Mouse (Mus musculus) adrenal gland, adult 2 months (tissue): ENCODE results near the gene Map2k7. TPM values are rescaled to one million over a fixed set of nuclear protein-coding genes. Genes with fewer than 3 reads are reported as not detected.
A peak's percentile ranks its signal among the peaks of the same experiment; 100 is the strongest.
"Not testable (repeated sequence)": the region's sequence is repeated elsewhere in the genome, so short reads cannot be mapped to it uniquely, and the experiment has no call there.

Experiments
- DNase-seq: peaks from one replicate; pipeline ENCODE4 v3.0.0; 2021
- polyA plus RNA-seq: library from polyadenylated mRNA; depleted of rRNA; stranded (reverse); fragments of >200 nt; gene quantifications from 2 replicates; pipeline ENCODE4 v1.2.3, GENCODE M21; 2012
- total RNA-seq, 2 experiments: library from RNA; stranded (reverse); gene quantifications; 2 replicates each; pipeline ENCODE4 v1.2.3; 2021

Gene Map2k7
- total and polyA plus RNA-seq, 3 experiments = 72.0 to 93.2 (median 90.6) TPM

DNA sequence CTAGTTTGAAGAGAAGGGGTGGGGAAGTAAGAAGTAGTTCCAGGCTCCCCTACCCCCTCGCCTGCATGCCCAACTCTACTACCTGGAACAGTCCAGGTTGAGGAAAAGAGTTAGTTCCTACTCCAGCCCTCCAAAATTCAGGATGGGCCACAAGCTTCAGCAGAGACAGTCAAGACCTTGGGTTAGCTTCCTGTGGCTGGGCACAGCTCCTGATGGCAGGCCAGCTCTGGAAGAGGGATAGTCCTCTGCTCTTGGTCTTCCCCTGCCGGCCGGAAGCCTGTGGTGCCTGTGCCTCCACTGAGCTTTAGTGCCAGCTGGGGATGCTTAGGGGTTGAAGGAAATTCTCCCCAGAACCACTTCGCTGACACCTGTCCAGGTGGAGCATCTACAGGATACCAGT, 12.2 kb upstream of the Map2k7 start:
- DNase-seq = no peak

- peak; percentile 86 for DNase-seq
These were observed 11.7 kb upstream of the Map2k7 start, which contains the start of gene Lrrc8e for GRCm38 (mm10) chr8:4226739-4227347. Gene Lrrc8e, plus strand, starts transcription at chr8:4226827.

- no peak for DNase-seq
These were observed 10.6 kb upstream of the Map2k7 start for GRCm38 (mm10) chr8:4227919-4228318.

GRCm38 (mm10) chr8:4229784-4230183, 8.8 kb upstream of the Map2k7 start:
- DNase-seq = peak; percentile 13

DNA sequence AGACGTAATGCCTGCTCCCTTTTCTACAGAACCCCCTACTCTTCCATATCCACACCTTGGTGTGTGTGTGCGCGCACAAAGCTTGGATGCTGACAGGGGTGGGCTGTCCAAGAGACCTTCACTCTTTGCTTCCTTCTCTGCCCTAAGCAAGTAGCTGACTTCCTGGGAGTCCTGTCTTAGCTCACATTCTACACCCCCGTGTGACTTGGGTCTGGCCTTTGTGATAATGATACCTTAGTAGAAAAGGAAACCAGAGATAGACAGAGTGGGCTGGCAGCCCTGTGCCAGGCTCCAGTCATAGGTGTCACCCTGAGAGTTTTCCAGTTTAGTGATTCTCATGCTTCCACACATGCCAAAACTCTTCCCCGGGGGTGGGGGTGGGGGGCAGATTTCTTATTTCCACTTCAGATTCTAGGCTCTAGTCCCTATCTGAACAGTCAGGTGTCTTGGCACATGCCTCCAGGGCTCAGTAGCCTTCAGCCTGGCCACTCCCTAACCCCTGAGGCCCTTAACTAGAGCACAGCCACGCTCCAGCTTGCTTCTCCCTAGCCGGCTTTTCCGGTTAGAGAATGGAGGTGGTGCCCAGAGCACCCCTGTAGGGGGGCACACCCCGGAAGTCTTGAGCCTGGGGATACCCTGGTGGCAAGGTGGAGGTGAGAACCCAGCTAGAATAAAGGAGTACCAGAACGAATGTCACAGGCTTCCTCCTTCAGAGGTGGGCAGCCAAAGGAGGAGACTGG, 7.8 kb upstream of the Map2k7 start:
- DNase-seq = peak; percentile 4

GRCm38 (mm10) chr8:4237814-4238433, 616 bp upstream of the Map2k7 start:
- DNase-seq = peak; percentile 85

DNA sequence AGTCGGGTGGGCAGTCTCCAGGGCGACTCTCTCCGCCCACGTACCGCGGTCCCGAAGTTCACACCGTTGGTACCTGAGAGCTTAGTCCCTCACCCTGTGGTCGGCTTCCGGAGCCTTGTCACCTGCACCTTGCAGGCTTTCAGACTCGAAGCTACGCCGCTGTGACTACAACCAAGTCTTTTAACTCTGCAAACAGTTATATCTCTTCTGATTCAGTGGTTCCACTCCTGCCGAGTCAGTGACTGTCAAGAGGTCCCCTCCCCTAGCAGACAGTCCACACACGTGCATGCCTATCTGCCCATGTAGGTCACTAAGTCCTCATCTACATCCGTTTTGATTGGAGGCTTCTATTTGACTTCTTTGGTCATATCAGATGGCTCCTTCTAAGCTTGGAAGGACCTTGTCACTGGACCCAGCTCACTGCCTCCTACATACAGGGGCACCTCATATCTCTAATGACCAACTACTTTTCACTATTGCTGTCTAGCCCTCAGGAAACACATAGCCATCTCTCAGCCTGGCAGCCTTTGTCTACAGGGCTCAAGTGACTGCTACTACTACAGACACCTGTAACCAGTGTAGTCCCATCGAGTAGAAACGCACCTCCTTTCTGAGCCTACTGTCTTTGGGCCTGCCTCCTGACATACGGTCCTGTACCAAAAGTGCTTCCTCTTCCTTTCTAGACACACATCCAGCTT, 802 bp downstream of the Map2k7 start:
- no peak for DNase-seq

DNA sequence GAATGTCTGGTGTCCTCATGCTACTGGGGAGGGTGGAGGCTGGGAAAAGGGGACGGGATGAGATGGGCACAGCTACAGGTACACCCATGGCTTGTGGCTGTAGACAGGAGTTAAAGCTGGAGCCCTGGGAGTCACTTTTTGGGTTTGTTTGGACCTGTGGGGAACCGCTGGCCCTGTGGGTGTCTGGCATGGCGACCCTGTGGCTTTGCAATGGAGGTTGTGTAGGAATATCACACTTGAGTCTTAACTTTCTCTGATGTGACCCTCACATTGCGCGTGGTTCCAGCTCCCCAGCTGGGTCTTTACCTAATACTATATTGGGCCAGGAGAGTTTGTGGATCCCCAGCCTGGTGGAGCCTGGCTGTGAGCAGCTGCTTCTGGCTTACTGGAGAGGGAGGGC, 6.5 kb downstream of the Map2k7 start:
- no peak for DNase-seq

DNA sequence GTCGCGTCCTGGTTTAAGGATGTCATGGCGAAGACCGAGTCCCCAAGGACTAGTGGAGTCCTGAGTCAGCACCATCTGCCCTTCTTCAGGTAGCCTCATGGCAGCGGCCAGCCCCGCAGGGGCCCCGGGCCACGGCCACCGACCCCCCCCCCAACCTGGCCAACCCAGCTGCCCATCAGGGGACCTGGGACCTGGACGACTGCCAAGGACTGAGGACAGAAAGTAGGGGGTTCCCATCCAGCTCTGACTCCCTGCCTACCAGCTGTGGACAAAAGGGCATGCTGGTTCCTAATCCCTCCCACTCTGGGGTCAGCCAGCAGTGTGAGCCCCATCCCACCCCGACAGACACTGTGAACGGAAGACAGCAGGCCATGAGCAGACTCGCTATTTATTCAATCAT, 7.2 kb downstream of the Map2k7 start:
- no peak for DNase-seq

- DNase-seq = no peak
These were observed 8.7 kb downstream of the Map2k7 start for GRCm38 (mm10) chr8:4247241-4247640.

DNA sequence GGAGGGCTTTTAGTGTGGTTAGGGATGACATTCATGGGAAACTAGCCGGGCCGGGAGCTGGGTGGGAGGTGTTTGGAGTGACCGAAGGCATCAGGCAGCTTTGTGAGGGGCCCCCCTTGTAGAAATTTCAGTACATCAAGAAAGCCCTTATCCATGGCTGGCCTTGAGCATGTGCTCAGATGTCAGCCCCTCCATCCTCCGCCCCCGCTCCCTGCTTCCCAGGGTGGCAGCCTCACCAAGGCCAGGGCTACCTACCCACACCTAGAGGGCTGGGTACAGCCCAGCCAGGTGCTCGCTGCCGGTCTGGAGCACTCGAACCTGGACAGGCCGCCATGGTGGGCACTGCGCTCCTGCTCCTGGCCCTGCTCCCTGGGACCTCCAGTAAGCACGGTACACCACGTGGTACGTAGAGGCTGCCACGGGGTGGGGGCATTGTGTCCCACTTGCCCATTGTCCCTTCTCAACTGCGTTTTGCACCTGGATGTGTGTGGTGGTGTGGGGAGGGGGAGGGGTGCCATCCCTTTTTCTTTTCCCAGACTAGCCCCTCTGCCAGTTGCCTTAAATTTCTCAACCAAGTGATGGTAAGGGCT, 9.5 kb downstream of the Map2k7 start, which contains the start of gene Tgfbr3l:
TSS of gene Tgfbr3l (plus strand) at position 264 of the 590 bp plus-strand sequence.
- DNase-seq = peak; percentile 56

DNA sequence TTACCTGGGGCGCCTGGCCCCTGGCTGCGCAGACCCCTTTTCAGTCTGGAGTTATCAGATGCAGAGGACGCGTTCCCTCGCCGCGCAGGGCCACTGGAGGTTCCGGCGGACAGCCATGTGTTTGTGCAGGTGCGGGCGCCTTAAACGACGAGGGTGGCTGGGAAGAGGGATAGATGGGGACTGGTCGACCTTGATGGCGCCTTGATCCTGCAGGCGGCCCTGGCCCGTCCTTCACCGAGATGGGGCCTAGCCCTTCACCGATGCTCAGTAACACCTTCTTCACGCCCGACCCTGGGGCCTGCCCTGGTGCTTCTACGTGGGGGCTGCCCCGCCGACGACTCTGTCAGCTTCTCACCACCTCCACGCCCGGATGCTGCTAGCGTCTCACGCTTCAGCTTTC, 10.7 kb downstream of the Map2k7 start:
- peak; percentile 75 for DNase-seq

GRCm38 (mm10) chr8:4250306-4250970, 11.9 kb downstream of the Map2k7 start:
- peak; percentile 90 for DNase-seq

DNA sequence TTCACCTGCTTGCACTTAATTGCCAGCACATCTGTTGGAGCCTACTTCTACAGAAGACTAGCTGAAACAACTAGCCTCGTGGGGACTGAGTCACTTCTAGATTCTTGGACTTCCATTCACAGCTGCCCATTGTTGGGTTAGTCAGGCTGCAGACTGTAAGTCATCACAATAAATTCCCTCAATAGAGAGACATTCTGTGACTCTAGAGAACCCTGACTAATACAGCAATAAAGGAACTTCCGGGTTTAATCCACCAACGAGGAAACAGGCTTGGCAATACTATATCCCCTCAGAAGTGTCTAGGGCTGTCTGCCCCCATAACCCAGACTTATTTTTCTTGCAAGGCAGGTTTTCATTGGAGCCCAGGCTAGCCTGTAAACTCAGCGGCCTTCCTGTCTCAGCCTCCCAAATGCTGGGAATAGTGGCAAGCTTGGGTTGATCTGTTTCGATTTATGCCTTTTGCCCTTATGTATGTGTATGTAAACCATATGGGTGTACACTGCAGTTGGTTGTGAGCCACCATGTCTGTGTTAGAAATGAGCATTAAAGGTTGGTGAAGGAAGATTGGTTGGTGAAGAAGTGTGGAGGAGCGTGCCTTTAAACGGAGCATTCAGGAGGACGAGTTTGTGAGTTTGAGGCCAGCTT, 13.7 kb downstream of the Map2k7 start:
- DNase-seq = peak; percentile 43

DNA sequence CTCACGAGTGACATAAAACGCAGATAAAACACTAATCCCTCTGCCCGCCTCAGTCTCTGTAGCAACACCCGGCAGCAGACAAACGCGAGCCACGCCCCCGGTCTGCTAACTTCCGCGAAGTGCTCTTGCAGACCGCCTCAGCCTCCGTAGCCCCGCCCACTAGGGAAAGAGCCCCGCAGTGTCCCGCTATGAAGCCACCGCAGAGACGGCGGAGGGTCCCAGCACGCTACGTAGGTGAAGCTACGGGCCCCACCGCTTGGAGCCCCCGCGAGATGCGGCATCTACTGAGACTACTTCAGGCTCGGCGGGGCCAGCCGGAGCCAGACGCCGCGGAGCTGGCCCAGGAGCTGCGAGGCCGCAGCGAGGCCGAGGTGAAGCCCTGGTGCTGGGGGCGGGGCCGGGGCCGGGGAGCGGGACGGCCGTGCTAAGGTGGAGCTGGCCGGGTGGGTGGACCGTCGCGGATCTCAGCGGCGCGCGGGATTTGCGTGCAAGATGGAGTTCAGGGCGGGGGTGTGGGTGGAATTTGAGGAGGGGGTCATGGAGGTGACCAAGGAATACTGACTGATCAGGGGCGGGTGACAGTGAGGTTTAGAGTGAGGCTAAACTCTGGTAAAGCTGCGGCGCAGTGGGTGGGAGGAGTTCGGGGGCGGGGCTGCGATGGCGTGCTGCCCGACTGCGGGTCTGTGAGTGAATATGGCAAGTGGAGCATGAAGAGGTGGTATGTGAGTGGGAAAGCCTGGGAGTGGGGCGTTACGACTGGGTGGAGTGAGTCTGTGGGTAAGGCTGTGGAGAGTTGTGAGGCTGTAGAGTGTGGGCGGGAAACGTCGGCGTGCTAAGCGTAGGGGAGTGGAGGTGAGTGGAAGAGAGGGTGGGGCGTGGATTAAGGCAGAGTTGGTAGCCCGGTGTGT, 14.6 kb downstream of the Map2k7 start, which contains the start of gene Snapc2:
TSS of gene Snapc2 (plus strand) at position 147 of the 908 bp plus-strand sequence.
- peak; percentile 98 for DNase-seq

DNA sequence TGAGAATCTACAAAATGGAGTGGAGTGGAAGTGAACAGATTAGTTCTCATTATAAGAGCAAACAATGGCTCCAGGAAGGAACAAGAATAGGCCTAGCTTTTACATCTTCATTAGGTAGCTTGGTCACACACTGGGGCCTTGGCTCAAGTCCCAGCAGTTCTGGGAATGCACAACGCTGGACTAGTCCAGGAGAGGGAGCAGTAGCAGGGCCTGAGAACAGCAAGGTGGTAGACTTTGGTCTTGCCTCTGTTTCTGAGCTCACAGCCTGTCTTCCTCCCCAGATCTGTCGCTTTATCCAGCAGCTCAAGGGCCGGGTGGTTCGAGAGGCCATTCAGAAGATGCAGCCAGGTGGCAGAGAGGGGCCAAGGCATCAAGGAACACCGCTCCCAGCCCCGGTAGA, 15.5 kb downstream of the Map2k7 start:
- DNase-seq = peak; percentile 73

DNA sequence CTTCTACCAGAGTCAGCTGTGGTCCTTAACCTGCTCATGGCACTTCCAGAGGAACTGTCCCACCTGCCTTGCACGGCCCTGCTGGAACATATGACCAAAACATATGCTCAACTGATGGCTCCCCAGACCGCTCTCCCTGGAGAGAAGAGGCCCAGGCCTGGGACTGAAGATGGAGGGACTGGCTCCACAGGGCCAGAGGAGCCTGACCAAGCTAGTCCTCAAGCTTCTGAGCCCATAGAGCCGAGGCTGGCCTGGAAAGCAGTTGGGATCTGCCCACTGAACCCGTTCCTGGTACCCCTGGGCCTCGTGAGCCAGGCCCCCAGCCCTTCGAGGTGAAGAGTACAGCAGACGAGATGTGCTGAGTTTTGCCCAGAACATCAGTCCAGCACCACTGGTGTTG, 16.9 kb downstream of the Map2k7 start:
- DNase-seq = not testable (repeated sequence)

DNA sequence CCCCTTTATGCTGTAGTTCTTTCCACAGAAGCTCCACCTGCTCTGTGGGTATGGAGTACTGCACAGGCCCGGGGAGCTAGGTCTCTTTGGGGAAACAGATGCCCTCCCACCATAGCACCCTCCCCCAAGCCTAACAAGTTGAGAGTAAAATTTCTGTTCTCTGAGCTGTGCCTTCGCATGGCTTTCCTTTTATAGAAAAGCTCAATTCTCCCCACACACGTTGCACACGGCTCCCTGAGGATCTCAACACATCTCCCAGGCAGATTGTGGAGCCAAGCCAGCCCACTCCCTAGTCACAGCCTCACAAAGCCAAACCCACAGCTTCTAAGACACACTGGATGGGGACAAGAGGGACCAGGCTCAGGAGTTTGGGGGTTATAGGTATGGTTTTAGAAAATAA, 18.4 kb downstream of the Map2k7 start:
- DNase-seq = no peak

DNA sequence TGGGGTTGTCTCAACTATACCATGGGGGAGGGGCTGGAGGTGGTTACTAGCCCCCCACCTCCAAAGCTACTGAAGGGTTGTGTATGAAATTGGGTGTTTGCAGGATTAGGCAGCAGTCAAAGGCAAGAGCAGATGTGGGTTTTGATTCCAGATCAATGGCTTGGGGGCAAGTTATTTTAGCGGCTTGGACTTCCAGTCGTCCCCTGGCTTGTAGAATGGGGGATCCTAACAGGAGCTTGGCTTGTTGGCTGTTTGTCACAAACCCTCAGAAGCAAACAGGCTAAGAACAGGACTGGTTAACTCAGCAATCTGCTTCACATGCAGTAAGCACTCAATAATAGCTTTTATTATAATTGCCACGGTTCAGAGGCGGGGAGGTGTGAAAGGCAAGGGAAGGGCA, 18.8 kb downstream of the Map2k7 start:
- DNase-seq = no peak

- peak; percentile 67 for DNase-seq
These were observed 19.7 kb downstream of the Map2k7 start for GRCm38 (mm10) chr8:4258233-4258632.
